Mouse (Mus musculus) heart, adult 2 months (tissue): Measurements from ENCODE around the gene Fgfr2.

Experiments
- CTCF ChIP-seq: fragments of 200-600 bp; IDR thresholded peaks from 2 replicates; pipeline ENCODE4 v1.8.1; 2022; ENCODE audit warnings: antibody characterized with exemption, mild to moderate bottlenecking, moderate library complexity
- EP300 ChIP-seq: fragments of 200-500 bp; IDR thresholded peaks from 2 replicates; pipeline ENCODE4 v1.6.1; 2011; ENCODE audit warnings: low read depth, low read length, control low read depth; ENCODE audit not compliant: insufficient read depth
- POLR2A ChIP-seq: fragments of 200-500 bp; IDR thresholded peaks from 2 replicates; pipeline ENCODE4 v1.6.1; 2011; ENCODE audit warnings: mild to moderate bottlenecking, low read depth, low read length, control low read depth; ENCODE audit not compliant: insufficient read depth

- TF ChIP-seq POLR2A (no peak), CTCF (no peak), EP300 (no peak)
Measured at GRCm38 (mm10) chr7:132428308-132428707, 694.8 kb downstream of the Fgfr2 start.
